Mouse (Mus musculus) cortical plate, adult 2 months (tissue): ENCODE measurements around the gene 6430548M08Rik. TPM values are rescaled to one million over a fixed set of nuclear protein-coding genes. Genes with fewer than 3 reads are reported as not detected.

Source experiments
- H3K27ac ChIP-seq: fragments of 200-500 bp; 2 replicates; pipeline ENCODE4 v1.5.1; 2012; ENCODE audit warnings: low read length, control low read depth, inconsistent platforms; ENCODE audit not compliant: insufficient read depth
- H3K4me1 ChIP-seq: fragments of 200-500 bp; 2 replicates; pipeline ENCODE4 v1.6.1; 2011; ENCODE audit warnings: low read length; ENCODE audit not compliant: control insufficient read depth, insufficient read depth
- H3K4me3 ChIP-seq: fragments of 200-500 bp; 2 replicates; pipeline ENCODE4 v1.5.1; 2011; ENCODE audit warnings: mild to moderate bottlenecking, low read length, control low read depth; ENCODE audit not compliant: insufficient read depth
- CTCF ChIP-seq: fragments of 200-500 bp; IDR thresholded peaks from 2 replicates; pipeline ENCODE4 v1.5.1; 2011; ENCODE audit warnings: mild to moderate bottlenecking, control low read depth, low read length; ENCODE audit not compliant: insufficient read depth; ENCODE audit errors: extremely low read depth
- POLR2A ChIP-seq: fragments of 200-500 bp; IDR thresholded peaks from 2 replicates; pipeline ENCODE4 v1.6.1; 2011; ENCODE audit warnings: mild to moderate bottlenecking, low read length, control low read depth; ENCODE audit not compliant: insufficient read depth; ENCODE audit errors: extremely low read depth
- polyA plus RNA-seq: library from polyadenylated mRNA; depleted of rRNA; stranded (reverse); fragments of >200 nt; gene quantifications from 2 replicates; pipeline ENCODE4 v1.2.3, GENCODE M21; 2012

Gene 6430548M08Rik
- polyA plus RNA-seq, 1 experiment = 149 TPM

GRCm38 (mm10) chr8:120152636-120153035, 38.7 kb downstream of the 6430548M08Rik start:
- Histone ChIP-seq H3K4me1 (no peaks in the 10 kb centered on the region), H3K27ac (no peak overlapping the region), H3K4me3 (no peak overlapping the region)
- TF ChIP-seq POLR2A = no peak
- TF ChIP-seq CTCF = no peak

GRCm38 (mm10) chr8:120160366-120160765, 46.4 kb downstream of the 6430548M08Rik start:
- Histone ChIP-seq H3K27ac (no peak overlapping the region), H3K4me3 (no peak overlapping the region), H3K4me1 (peaks cover 11% of the 10 kb centered on the region)
- TF ChIP-seq CTCF (no peak), POLR2A (no peak)

- Histone ChIP-seq H3K4me3 (no peak overlapping the region), H3K27ac (no peak overlapping the region), H3K4me1 (peaks cover 11% of the 10 kb centered on the region)
- TF ChIP-seq CTCF (no peak), POLR2A (no peak)
Observed at GRCm38 (mm10) chr8:120161658-120162403, 47.9 kb downstream of the 6430548M08Rik start.

- TF ChIP-seq CTCF (no peak), POLR2A (no peak)
- H3K4me3 ChIP-seq = no peak overlapping the region
- H3K4me1 ChIP-seq = peaks cover 11% of the 10 kb centered on the region
- H3K27ac ChIP-seq = no peak overlapping the region
Observed at GRCm38 (mm10) chr8:120162404-120162752, 48.4 kb downstream of the 6430548M08Rik start.

GRCm38 (mm10) chr8:120163376-120163775, 49.4 kb downstream of the 6430548M08Rik start:
- H3K27ac ChIP-seq = no peak overlapping the region
- peaks cover 14% of the 10 kb centered on the region for H3K4me1 ChIP-seq
- H3K4me3 ChIP-seq = no peak overlapping the region
- no peak for TF ChIP-seq CTCF

GRCm38 (mm10) chr8:120164026-120164425, 50.1 kb downstream of the 6430548M08Rik start:
- H3K4me1 ChIP-seq = peaks cover 14% of the 10 kb centered on the region
- TF ChIP-seq CTCF = no peak

GRCm38 (mm10) chr8:120167136-120167535, 53.2 kb downstream of the 6430548M08Rik start:
- no peak for TF ChIP-seq POLR2A
- no peak for TF ChIP-seq CTCF
- no peak overlapping the region for H3K27ac ChIP-seq

More at GRCm38 (mm10) chr8:120164026-120164425, 50.1 kb downstream of the 6430548M08Rik start:
- H3K27ac ChIP-seq = no peak overlapping the region
- no peak overlapping the region for H3K4me3 ChIP-seq

GRCm38 (mm10) chr8:120167821-120168220, 53.9 kb downstream of the 6430548M08Rik start:
- no peak for TF ChIP-seq POLR2A
- TF ChIP-seq CTCF = no peak
- H3K4me3 ChIP-seq = no peak overlapping the region
- no peak overlapping the region for H3K27ac ChIP-seq
- H3K4me1 ChIP-seq = peaks cover 4% of the 10 kb centered on the region

More at GRCm38 (mm10) chr8:120167136-120167535, 53.2 kb downstream of the 6430548M08Rik start:
- Histone ChIP-seq H3K4me3 (no peak overlapping the region), H3K4me1 (peaks cover 6% of the 10 kb centered on the region)

- H3K27ac ChIP-seq = no peak overlapping the region
- H3K4me1 ChIP-seq = peaks cover 4% of the 10 kb centered on the region
- TF ChIP-seq POLR2A (no peak), CTCF (no peak)
- H3K4me3 ChIP-seq = no peak overlapping the region
Observed at GRCm38 (mm10) chr8:120169119-120169518, 55.2 kb downstream of the 6430548M08Rik start.

GRCm38 (mm10) chr8:120173195-120173594, 59.2 kb downstream of the 6430548M08Rik start:
- TF ChIP-seq CTCF (no peak), POLR2A (no peak)
- no peak overlapping the region for H3K27ac ChIP-seq
- H3K4me1 ChIP-seq = peaks cover 6% of the 10 kb centered on the region
- no peak overlapping the region for H3K4me3 ChIP-seq
